Mouse (Mus musculus) lung, embryonic 16.5 days (tissue): Measurements from ENCODE around the gene Nos3. TPM values are rescaled to one million over a fixed set of nuclear protein-coding genes. Genes with fewer than 3 reads are reported as not detected.

ENCODE experiments used
- ATAC-seq: fragments of 200-750 bp; cut with Nextera tagmentation; 2 replicates; pipeline ENCODE4 v1.8.0; 2017; ENCODE audit warnings: low read depth, mild to moderate bottlenecking, moderate library complexity
- H3K27ac ChIP-seq: fragments of 300-500 bp; sonication (generic); 2 replicates; pipeline ENCODE4 v1.5.1; 2014; ENCODE audit warnings: mild to moderate bottlenecking, control low read depth, low read length
- H3K27me3 ChIP-seq: fragments of 300-500 bp; sonication (generic); 2 replicates; pipeline ENCODE4 v1.6.1; 2014; ENCODE audit warnings: low read depth, low read length, mixed read lengths; ENCODE audit not compliant: control insufficient read depth, insufficient read depth
- H3K36me3 ChIP-seq: fragments of 300-500 bp; sonication (generic); 2 replicates; pipeline ENCODE4 v1.6.1; 2014; ENCODE audit warnings: low read length; ENCODE audit not compliant: control insufficient read depth, insufficient read depth
- H3K4me1 ChIP-seq: fragments of 300-500 bp; sonication (generic); replicated peaks from 2 replicates; pipeline ENCODE4 v1.6.1; 2014; ENCODE audit warnings: low read length, mixed read lengths; ENCODE audit not compliant: control insufficient read depth, insufficient read depth
- H3K4me2 ChIP-seq: fragments of 300-500 bp; sonication (generic); 2 replicates; pipeline ENCODE4 v1.6.1; 2014; ENCODE audit warnings: low read depth, low read length, control low read depth
- H3K4me3 ChIP-seq: fragments of 300-500 bp; sonication (generic); 2 replicates; pipeline ENCODE4 v1.5.1; 2014; ENCODE audit warnings: mild to moderate bottlenecking, low read length, control low read depth
- H3K9ac ChIP-seq: fragments of 300-500 bp; sonication (generic); 2 replicates; pipeline ENCODE4 v1.6.1; 2014; ENCODE audit warnings: low read length, control low read depth
- H3K9me3 ChIP-seq: fragments of 300-500 bp; sonication (generic); 2 replicates; pipeline ENCODE4 v1.6.1; 2016; ENCODE audit warnings: low read length; ENCODE audit not compliant: control insufficient read depth
- WGBS: fragments of 180-500 bp; shearing (Covaris S2); extraction: QIAGEN DNeasy Blood & Tissue Kit; methylation state at CpG from one replicate; pipeline ENCODE4 v1.1.7; 2014; 5-methylcytosine and 5-hydroxymethylcytosine counted together
- polyA plus RNA-seq: library from polyadenylated mRNA; unstranded; fragments of >200 nt; fragmentation: Nextera tagmentation; extraction: Ambion mirVana; gene quantifications from 2 replicates; pipeline ENCODE4 v1.2.1, GENCODE M21; 2015

Gene Nos3
- polyA plus RNA-seq, 1 experiment from 2014 or later: 19.8 TPM

GRCm38 (mm10) chr5:24342966-24343365, 21.6 kb upstream of the Nos3 start:
- no peaks in the 10 kb centered on the region for H3K27me3 ChIP-seq
- H3K4me1 ChIP-seq: peaks cover 30% of the 10 kb centered on the region
- WGBS: 33% methylated on average over 8 of the region's 8 CpGs
- no peaks in the 10 kb centered on the region for H3K9me3 ChIP-seq
- no peak overlapping the region for H3K4me3 ChIP-seq
- H3K27ac ChIP-seq: no peak overlapping the region
- no peak overlapping the region for H3K4me2 ChIP-seq
- no peak for ATAC-seq
- no peaks in the 10 kb centered on the region for H3K36me3 ChIP-seq
- no peak overlapping the region for H3K9ac ChIP-seq

GRCm38 (mm10) chr5:24343379-24343778, 21.2 kb upstream of the Nos3 start:
- Histone ChIP-seq H3K27me3 (no peaks in the 10 kb centered on the region), H3K36me3 (no peaks in the 10 kb centered on the region), H3K4me1 (peaks cover 31% of the 10 kb centered on the region), H3K27ac (no peak overlapping the region), H3K4me2 (no peak overlapping the region), H3K4me3 (no peak overlapping the region), H3K9me3 (no peaks in the 10 kb centered on the region), H3K9ac (no peak overlapping the region)
- ATAC-seq: no peak

- Histone ChIP-seq H3K4me1 (peaks cover 38% of the 10 kb centered on the region), H3K4me3 (no peak overlapping the region), H3K27ac (peak overlapping the region; percentile 41), H3K9ac (no peak overlapping the region), H3K27me3 (no peaks in the 10 kb centered on the region), H3K9me3 (no peaks in the 10 kb centered on the region), H3K4me2 (no peak overlapping the region), H3K36me3 (no peaks in the 10 kb centered on the region)
- ATAC-seq: no peak
- WGBS: 23% methylated on average over 2 of the region's 2 CpGs
Observed at GRCm38 (mm10) chr5:24343977-24344436, 20.6 kb upstream of the Nos3 start.

- H3K4me2 ChIP-seq: peak overlapping the region; percentile 31
- H3K27me3 ChIP-seq: peaks cover 4% of the 10 kb centered on the region; the same call in 1 of the 2 replicates
- H3K27ac ChIP-seq: peak overlapping the region; percentile 41
- no peak overlapping the region for H3K4me3 ChIP-seq
- H3K4me1 ChIP-seq: peaks cover 42% of the 10 kb centered on the region
- H3K36me3 ChIP-seq: no peaks in the 10 kb centered on the region
- H3K9ac ChIP-seq: no peak overlapping the region
- H3K9me3 ChIP-seq: no peaks in the 10 kb centered on the region
- 8% methylated on average over 12 of the region's 12 CpGs for WGBS
- peak; percentile 80 for ATAC-seq
Observed at GRCm38 (mm10) chr5:24344477-24345051, 20.0 kb upstream of the Nos3 start.

- H3K27me3 ChIP-seq: peaks cover 11% of the 10 kb centered on the region; the same call in 1 of the 2 replicates
- WGBS: 80% methylated on average over 7 of the region's 7 CpGs
Observed at GRCm38 (mm10) chr5:24346313-24346712, 18.3 kb upstream of the Nos3 start.

GRCm38 (mm10) chr5:24347186-24347875, 17.3 kb upstream of the Nos3 start:
- peaks cover 12% of the 10 kb centered on the region; the same call in 1 of the 2 replicates for H3K27me3 ChIP-seq
- H3K4me1 ChIP-seq: peaks cover 49% of the 10 kb centered on the region
- H3K27ac ChIP-seq: no peak overlapping the region
- no peaks in the 10 kb centered on the region for H3K9me3 ChIP-seq
- 26% methylated on average over 7 of the region's 7 CpGs for WGBS
- ATAC-seq: no peak
- no peak overlapping the region for H3K4me2 ChIP-seq
- H3K9ac ChIP-seq: no peak overlapping the region
- no peak overlapping the region for H3K4me3 ChIP-seq
- no peaks in the 10 kb centered on the region for H3K36me3 ChIP-seq

More at GRCm38 (mm10) chr5:24346313-24346712, 18.3 kb upstream of the Nos3 start:
- H3K27ac ChIP-seq: no peak overlapping the region
- no peak overlapping the region for H3K9ac ChIP-seq
- no peak for ATAC-seq
- H3K4me3 ChIP-seq: no peak overlapping the region
- H3K4me1 ChIP-seq: peaks cover 49% of the 10 kb centered on the region
- H3K36me3 ChIP-seq: no peaks in the 10 kb centered on the region
- no peak overlapping the region for H3K4me2 ChIP-seq
- H3K9me3 ChIP-seq: no peaks in the 10 kb centered on the region

- Histone ChIP-seq H3K9me3 (no peaks in the 10 kb centered on the region), H3K36me3 (no peaks in the 10 kb centered on the region), H3K4me3 (peak overlapping the region; percentile 49), H3K27me3 (peaks cover 19% of the 10 kb centered on the region), H3K4me2 (peak overlapping the region; percentile 94), H3K27ac (no peak overlapping the region), H3K4me1 (peaks cover 55% of the 10 kb centered on the region), H3K9ac (peak overlapping the region; percentile 55)
- ATAC-seq: peak; percentile 35
- WGBS: under 1% methylated on average over 41 of the region's 41 CpGs
Observed at GRCm38 (mm10) chr5:24348128-24348527, 16.5 kb upstream of the Nos3 start.

GRCm38 (mm10) chr5:24348546-24348945, 16.1 kb upstream of the Nos3 start:
- ATAC-seq: no peak

GRCm38 (mm10) chr5:24350073-24350472, 14.5 kb upstream of the Nos3 start:
- no peak overlapping the region; the same call in 1 of the 2 replicates for H3K4me3 ChIP-seq
- no peak overlapping the region for H3K27ac ChIP-seq
- no peak for ATAC-seq
- H3K9ac ChIP-seq: 0 out of 2 replicates have a peak overlapping the region, but pooled peaks have one; percentile 6
- H3K9me3 ChIP-seq: no peaks in the 10 kb centered on the region
- H3K4me2 ChIP-seq: peak overlapping the region; percentile 95; the same call in 1 of the 2 replicates
- peaks cover 26% of the 10 kb centered on the region for H3K27me3 ChIP-seq
- no peaks in the 10 kb centered on the region for H3K36me3 ChIP-seq
- H3K4me1 ChIP-seq: peaks cover 39% of the 10 kb centered on the region
- WGBS: 49% methylated on average over 3 of the region's 3 CpGs

More at GRCm38 (mm10) chr5:24348546-24348945, 16.1 kb upstream of the Nos3 start:
- peaks cover 21% of the 10 kb centered on the region for H3K27me3 ChIP-seq
- no peak overlapping the region for H3K27ac ChIP-seq
- no peaks in the 10 kb centered on the region for H3K36me3 ChIP-seq
- under 1% methylated on average over 28 of the region's 30 CpGs for WGBS
- H3K4me3 ChIP-seq: peak overlapping the region; percentile 49
- H3K9me3 ChIP-seq: no peaks in the 10 kb centered on the region
- H3K9ac ChIP-seq: peak overlapping the region; percentile 55
- peaks cover 52% of the 10 kb centered on the region for H3K4me1 ChIP-seq
- H3K4me2 ChIP-seq: peak overlapping the region; percentile 94
